Comparison of ENCODE assay signal across 10 mouse cellular contexts in genomic region chr1:128679005-128679980, GRCm38 (mm10).
DNase-seq lines count a peak whose midpoint lies in the region; ATAC-seq and TF ChIP-seq lines count a peak whose summit lies in the region.
"Had no signal": no experiment of that assay in that cellular context is flagged by ENCODE, and none has a peak within 500 bp of the region (broad histone marks: within the 10 kb centered on the region; RNA-seq: fewer than 3 reads in every experiment).

No protein-coding gene starts in this region.

- no peaks in the 10 kb centered on the region for H3K36me3 ChIP-seq in intestine, embryonic 14.5 days (ENCODE audit: control insufficient read depth, insufficient read depth, low read length)
- H3K36me3 ChIP-seq in intestine, postnatal 0 days (ENCODE audit: control insufficient read depth, insufficient read depth): no peaks in the 10 kb centered on the region
- no peaks in the 10 kb centered on the region for H3K36me3 ChIP-seq in hindbrain, embryonic 11.5 days (ENCODE audit: control insufficient read depth, insufficient read depth, low read length)
- H3K36me3 ChIP-seq in midbrain, embryonic 16.5 days (ENCODE audit: control insufficient read depth, insufficient read depth, low read length): no peaks in the 10 kb centered on the region
- H3K36me3 ChIP-seq: liver, embryonic 15.5 days had no signal

- 0 out of 2 replicates have a peak, but pooled peaks have one; percentile 32 for ATAC-seq in intestine, embryonic 14.5 days (replicated peaks; ENCODE audit: low FRiP score, low TSS enrichment, low read depth)
- ATAC-seq in intestine, postnatal 0 days: no peak
- peak; percentile 30; the same call in 1 of the 2 replicates for ATAC-seq in common myeloid progenitor, adult 5-6 weeks (replicated peaks; ENCODE audit: low read depth, poor library complexity, severe bottlenecking)
- ATAC-seq in hindbrain, embryonic 11.5 days (ENCODE audit: low FRiP score): 0 out of 2 replicates have a peak, but pooled peaks have one; percentile 26
- peak; percentile 78 for ATAC-seq in midbrain, embryonic 16.5 days

- H3K9ac ChIP-seq in intestine, embryonic 14.5 days (ENCODE audit: low read length): no peak overlapping the region
- no peak overlapping the region for H3K9ac ChIP-seq in intestine, postnatal 0 days (ENCODE audit: low read depth, low read length)
- H3K9ac ChIP-seq in hindbrain, embryonic 11.5 days (ENCODE audit: low read depth, low read length): peak overlapping the region; percentile 33; the same call in 1 of the 2 replicates
- H3K9ac ChIP-seq in midbrain, embryonic 16.5 days (ENCODE audit: low read depth, low read length): no peak overlapping the region
- H3K9ac ChIP-seq: liver, embryonic 15.5 days had no signal

- DNase-seq in intestine, embryonic 14.5 days (ENCODE audit: low spot score): peak; percentile 61
- DNase-seq in hindbrain, embryonic 11.5 days (ENCODE audit: low spot score): peak; percentile 43
- DNase-seq in heart, adult 9 months (ENCODE audit: low spot score in 2 of 2): no peak
- DNase-seq in liver: no peak
- DNase-seq in kidney, adult 18-20 months: no peak
- DNase-seq: heart, adult 18-20 months had no signal

- H3K4me3 ChIP-seq in intestine, embryonic 14.5 days (ENCODE audit: low read depth, low read length): no peak overlapping the region
- H3K4me3 ChIP-seq in intestine, postnatal 0 days (ENCODE audit: low read depth, low read length): no peak overlapping the region
- no peak overlapping the region for H3K4me3 ChIP-seq in hindbrain, embryonic 11.5 days (ENCODE audit: low read depth, low read length)
- no peak overlapping the region for H3K4me3 ChIP-seq in midbrain, embryonic 16.5 days (ENCODE audit: low read depth, low read length)
- H3K4me3 ChIP-seq: liver, embryonic 15.5 days had no signal

- peak overlapping the region; percentile 57; the same call in 1 of the 2 replicates for H3K27ac ChIP-seq in intestine, embryonic 14.5 days (ENCODE audit: low read depth)
- H3K27ac ChIP-seq in intestine, postnatal 0 days (ENCODE audit: low read depth, low read length): no peak overlapping the region
- H3K27ac ChIP-seq in hindbrain, embryonic 11.5 days (ENCODE audit: low read depth, low read length): peak overlapping the region; percentile 65; the same call in 1 of the 2 replicates
- H3K27ac ChIP-seq in midbrain, embryonic 16.5 days (ENCODE audit: low read length): no peak overlapping the region
- H3K27ac ChIP-seq: liver, embryonic 15.5 days had no signal

- H3K27me3 ChIP-seq in intestine, embryonic 14.5 days (replicated peaks; ENCODE audit: control insufficient read depth, insufficient read depth, low read length): no peaks in the 10 kb centered on the region
- H3K27me3 ChIP-seq in intestine, postnatal 0 days (replicated peaks; ENCODE audit: control insufficient read depth, insufficient read depth, low read length): no peaks in the 10 kb centered on the region
- no peaks in the 10 kb centered on the region for H3K27me3 ChIP-seq in hindbrain, embryonic 11.5 days (ENCODE audit: control insufficient read depth, insufficient read depth, low read length)
- H3K27me3 ChIP-seq in midbrain, embryonic 16.5 days (ENCODE audit: control insufficient read depth, insufficient read depth, low read depth, low read length): no peaks in the 10 kb centered on the region
- H3K27me3 ChIP-seq: liver, embryonic 15.5 days had no signal

- 52% methylated on average over 18 of the region's 18 CpGs for WGBS in intestine, embryonic 14.5 days
- WGBS in intestine, postnatal 0 days: 41% methylated on average over 18 of the region's 18 CpGs
- 47% methylated on average over 18 of the region's 18 CpGs for WGBS in hindbrain, embryonic 11.5 days
- 29% methylated on average over 18 of the region's 18 CpGs for WGBS in midbrain, embryonic 16.5 days

- H3K9me3 ChIP-seq in intestine, embryonic 14.5 days (ENCODE audit: control insufficient read depth, low read length): no peaks in the 10 kb centered on the region
- no peaks in the 10 kb centered on the region for H3K9me3 ChIP-seq in intestine, postnatal 0 days (ENCODE audit: control insufficient read depth)
- no peaks in the 10 kb centered on the region for H3K9me3 ChIP-seq in hindbrain, embryonic 11.5 days (ENCODE audit: control insufficient read depth, low read length)
- H3K9me3 ChIP-seq in midbrain, embryonic 16.5 days (replicated peaks; ENCODE audit: control insufficient read depth, low read length, poor library complexity, severe bottlenecking): no peaks in the 10 kb centered on the region
- H3K9me3 ChIP-seq: liver, embryonic 15.5 days had no signal

- no peak for TF ChIP-seq CTCF in intestine, postnatal 0 days (IDR thresholded peaks at IDR 0.05; ENCODE audit: low read depth)

- no peak overlapping the region for H3K4me2 ChIP-seq in intestine, embryonic 14.5 days (ENCODE audit: low read length)
- no peak overlapping the region for H3K4me2 ChIP-seq in intestine, postnatal 0 days (replicated peaks; ENCODE audit: low read depth)
- H3K4me2 ChIP-seq in hindbrain, embryonic 11.5 days (replicated peaks; ENCODE audit: low read depth, low read length): no peak overlapping the region
- H3K4me2 ChIP-seq in midbrain, embryonic 16.5 days (ENCODE audit: low read length): no peak overlapping the region
- H3K4me2 ChIP-seq: liver, embryonic 15.5 days had no signal

- no peaks in the 10 kb centered on the region for H3K4me1 ChIP-seq in intestine, embryonic 14.5 days (replicated peaks; ENCODE audit: control insufficient read depth, insufficient read depth, low read length)
- H3K4me1 ChIP-seq in intestine, postnatal 0 days (replicated peaks; ENCODE audit: control insufficient read depth, insufficient read depth, low read length): no peaks in the 10 kb centered on the region
- H3K4me1 ChIP-seq in hindbrain, embryonic 11.5 days (replicated peaks; ENCODE audit: control insufficient read depth, insufficient read depth, low read length): peaks cover 7% of the 10 kb centered on the region; the same call in 1 of the 2 replicates
- H3K4me1 ChIP-seq in midbrain, embryonic 16.5 days (ENCODE audit: control insufficient read depth, insufficient read depth, low read length): peaks cover 7% of the 10 kb centered on the region
- H3K4me1 ChIP-seq: liver, embryonic 15.5 days had no signal

Comparison
In these comparisons a context has a peak if more than half of its experiments do, and no peak if none do; other contexts are left out.
1. H3K27ac ChIP-seq: peak in intestine, embryonic 14.5 days (single experiment) and hindbrain, embryonic 11.5 days (single experiment); none in intestine, postnatal 0 days (single experiment) and midbrain, embryonic 16.5 days (single experiment).
2. DNase-seq: peak in intestine, embryonic 14.5 days (single experiment) and hindbrain, embryonic 11.5 days (single experiment); none in heart, adult 9 months (0 of 2), liver (single experiment) and kidney, adult 18-20 months (single experiment).